Mouse (Mus musculus) gonadal fat pad, adult 2 months (tissue): Measurements from ENCODE around the gene Oxnad1. TPM values are rescaled to one million over a fixed set of nuclear protein-coding genes. Genes with fewer than 3 reads are reported as not detected.
"Not testable (repeated sequence)": the region's sequence is repeated elsewhere in the genome, so short reads cannot be mapped to it uniquely, and the experiment has no call there.

Experiments
- DNase-seq: peaks from one replicate; pipeline ENCODE4 v3.0.0-alpha.2; 2012; ENCODE audit warnings: low read depth
- polyA plus RNA-seq: library from polyadenylated mRNA; depleted of rRNA; stranded (reverse); fragments of >200 nt; gene quantifications from 2 replicates; pipeline ENCODE4 v1.2.3, GENCODE M21; 2012; rRNA removed

Gene Oxnad1
- 25.5 and 36.3 TPM in 2 replicates for polyA plus RNA-seq

DNA sequence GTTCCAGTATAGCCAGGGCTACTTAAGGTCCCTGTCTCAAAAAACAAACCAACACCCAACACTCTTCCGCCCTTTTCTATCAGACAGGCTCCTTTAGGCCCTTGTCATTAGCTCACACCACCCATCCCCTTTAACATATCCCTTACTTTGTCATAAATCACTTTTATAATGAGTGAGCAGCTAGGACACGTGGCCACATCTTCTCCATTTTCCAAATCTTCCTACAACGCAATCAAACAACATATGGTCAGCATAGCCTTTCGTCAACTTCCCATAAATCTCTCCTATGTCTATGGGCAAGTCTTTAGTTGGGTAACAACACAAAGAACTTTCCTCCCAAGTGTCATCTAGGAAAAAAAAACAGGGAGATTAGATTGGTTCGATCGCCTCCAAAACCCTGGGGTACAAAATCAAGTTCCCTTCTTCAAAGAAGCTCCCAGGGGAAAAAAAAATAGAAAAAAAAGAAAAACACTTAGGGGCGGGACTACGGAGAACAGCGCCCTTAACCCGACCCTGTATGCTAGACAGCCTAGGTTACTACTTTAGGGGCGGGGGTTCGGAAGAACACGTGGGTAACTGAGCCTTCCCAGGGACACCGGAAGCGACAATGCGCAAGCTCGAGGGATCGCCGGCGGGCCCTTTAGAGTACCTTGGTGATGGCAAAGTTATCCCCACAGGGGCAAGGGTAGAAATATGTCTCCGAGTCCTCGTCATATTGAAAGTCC, at the start of gene Oxnad1:
Gene Oxnad1 (plus strand): TSS at position 614 of the 725 bp plus-strand sequence.
- DNase-seq, result peak; percentile 52

DNA sequence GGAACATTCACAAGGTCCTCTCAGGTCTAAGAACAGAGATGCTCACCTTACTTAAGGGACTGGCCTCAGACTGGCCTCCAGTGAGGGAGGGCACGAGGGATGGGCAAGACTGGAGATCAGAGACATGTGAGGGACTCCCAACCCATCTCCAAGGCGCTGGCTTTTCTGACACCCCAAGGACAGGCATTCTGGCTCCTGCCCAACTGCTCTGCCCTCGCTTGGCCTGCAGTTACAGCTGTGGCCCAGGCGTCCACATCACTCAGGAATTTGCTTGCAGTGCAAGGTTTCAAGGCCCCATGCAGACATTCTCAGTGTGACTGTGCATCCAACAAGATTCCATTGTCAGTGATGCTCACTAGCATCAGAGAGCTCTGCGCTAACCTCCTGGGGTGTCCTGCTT, 48.7 kb upstream of the Oxnad1 start:
- no peak for DNase-seq

DNA sequence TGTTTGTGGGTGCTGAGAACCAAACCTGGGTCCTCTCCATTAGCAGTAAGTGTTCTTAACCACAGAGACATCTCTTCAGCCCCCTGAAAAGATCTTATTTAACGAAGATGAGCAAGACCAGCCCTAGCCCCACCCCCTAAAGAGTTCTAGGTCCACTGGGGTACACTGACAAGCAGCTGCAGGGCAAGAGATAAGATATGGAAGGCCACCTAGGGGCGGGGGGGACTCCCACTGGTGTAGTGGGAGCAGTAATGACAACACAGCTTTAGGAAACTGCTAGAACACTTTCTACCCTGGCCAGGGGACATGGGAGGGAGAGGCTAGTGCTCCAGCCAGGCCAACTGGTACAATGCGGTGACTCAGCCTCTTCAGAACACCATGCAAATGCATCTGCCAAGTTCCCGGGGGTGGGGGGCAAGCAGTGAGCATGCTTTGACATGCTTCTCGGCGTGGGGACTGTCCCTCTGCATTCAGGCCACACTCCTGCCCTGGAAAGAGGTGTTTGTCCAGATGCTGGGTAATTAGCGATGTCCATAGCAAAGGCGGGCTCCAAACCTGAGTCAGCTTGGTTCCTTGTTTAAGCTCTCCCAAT, 47.4 kb upstream of the Oxnad1 start:
- DNase-seq, result no peak

DNA sequence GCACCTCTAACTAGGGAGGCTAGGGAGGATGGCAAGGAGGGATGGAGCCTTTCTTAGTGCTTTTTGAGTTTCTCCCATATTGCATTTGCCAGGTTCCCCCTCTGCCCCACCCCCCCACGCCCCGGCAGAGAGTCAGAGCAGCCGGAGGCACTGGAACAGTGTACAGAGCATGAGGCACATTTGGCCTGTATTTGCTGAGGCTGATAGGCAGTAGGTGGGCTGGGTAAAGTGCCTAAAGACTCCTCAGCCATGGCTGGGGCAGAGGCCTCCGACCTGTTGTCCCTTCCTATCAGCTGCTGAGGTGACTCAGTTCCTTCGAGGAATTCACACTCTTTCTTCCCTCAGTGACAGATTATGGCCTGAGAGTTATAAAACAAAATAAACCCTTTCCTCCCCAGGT, 43.1 kb upstream of the Oxnad1 start:
- no peak for DNase-seq

DNA sequence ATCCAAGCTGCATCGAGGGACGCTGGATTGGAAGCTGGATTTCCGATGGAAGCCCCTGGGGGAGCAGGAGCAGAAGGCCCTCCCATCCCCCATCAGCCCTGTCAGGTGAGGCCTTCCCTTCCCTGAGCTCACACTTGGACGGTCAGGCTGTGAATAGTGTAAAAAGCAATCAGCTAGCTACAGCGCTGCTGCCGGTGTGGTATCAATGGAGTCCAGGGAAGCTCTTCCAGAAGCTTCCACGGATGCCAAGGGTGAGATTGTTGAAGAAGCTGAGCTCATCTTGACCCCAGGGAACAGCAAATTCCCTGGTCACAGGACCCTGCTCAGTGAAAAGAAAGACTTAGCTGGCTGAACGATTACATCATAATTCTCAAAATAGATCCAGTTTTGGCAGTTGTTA, 38.8 kb upstream of the Oxnad1 start:
- DNase-seq, result no peak

DNA sequence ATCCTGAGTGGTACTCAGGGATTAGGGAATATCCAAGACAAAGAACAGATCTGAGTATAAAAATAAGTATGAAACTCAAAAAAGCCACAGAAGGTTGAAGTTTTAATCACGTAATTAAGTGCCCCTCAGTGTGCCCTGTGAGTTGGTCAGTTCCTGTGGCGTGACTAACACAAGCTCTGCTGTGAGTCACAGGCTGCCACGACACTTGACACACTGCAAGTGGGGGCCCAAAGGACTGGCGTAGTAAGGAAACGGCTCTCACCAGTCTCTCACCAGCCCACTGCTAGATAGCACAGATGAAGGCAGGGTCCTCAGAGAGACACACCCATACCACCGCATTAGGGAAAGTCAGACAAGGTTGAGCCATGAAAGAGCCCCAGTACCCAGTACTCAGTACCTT, 35.0 kb upstream of the Oxnad1 start:
- no peak for DNase-seq

DNA sequence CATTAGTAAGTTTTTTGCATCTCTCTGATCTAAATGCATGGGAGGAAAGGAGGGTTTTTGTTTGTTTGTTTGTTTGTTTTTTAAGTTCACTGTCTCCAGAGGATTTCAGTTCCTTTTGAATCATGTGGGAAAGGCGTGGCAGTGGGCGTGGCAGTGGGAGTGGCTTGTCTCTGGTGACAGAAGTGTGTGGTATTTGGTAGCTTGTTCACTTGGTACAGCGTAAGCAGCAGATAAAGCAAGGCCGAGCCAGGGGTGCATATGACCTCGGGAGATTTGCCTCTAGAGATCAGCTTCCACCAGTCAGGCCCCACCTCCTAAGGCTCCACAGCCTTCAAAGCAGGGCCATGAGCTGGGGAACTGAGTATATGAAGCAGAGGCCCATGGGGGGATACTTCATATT, 31.3 kb upstream of the Oxnad1 start:
- DNase-seq, result no peak

DNA sequence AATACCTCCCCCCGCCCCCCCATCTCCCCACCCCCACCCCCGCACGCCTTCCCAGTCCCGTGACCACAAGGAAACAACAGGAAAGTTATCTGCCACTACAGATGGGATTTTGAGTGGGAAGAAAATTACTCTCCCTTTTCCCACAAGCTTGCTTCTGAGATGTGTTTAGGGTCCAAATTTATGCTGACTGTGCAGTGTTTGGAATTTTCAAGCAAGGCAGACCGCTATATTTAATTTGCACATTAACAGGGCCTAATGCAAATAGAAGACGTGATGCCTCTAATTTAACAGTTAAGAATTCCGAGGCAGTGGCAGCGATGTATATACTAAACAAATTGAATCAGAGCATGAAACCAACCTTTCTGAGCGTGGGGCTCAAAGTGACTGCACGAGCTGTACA, 30.4 kb upstream of the Oxnad1 start:
- no peak for DNase-seq

DNA sequence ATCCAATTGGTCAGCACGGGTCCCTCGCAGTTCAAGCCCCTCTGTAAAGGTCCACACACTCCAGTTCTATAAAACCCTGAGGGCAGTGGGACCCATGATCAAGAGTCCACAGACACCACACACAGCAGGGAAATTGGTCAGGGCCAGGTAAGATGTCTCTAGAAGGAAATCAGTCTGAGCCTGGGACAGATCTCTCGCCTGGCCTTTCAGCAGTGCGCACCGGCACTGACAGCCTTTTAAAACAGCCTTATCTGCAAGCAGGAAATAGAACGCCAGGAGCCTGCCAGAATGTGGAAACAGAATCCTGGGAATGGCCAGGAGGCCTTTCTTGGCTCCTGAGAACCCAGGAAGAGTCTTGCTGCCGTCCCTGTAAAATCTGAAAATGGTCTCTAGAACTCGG, 29.4 kb upstream of the Oxnad1 start:
- DNase-seq, result no peak

DNA sequence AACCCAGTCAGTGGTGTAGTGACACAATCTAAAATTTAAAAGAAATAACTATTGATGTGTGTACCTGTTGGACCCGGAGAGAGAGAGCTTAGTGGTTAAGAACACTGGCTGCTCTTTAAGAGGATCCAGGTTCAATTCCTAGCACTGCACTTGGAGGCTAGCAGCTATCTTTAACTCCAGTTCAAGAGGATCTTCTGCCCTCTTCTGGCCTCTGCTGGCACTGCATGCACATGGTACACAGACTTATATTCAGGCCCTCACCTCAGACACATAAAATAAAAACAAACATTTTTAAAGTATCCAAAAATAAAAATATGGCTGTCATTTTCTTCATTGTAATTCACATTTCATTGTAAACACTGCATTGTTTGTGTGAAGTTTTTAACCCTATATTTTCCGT, 28.5 kb upstream of the Oxnad1 start:
- no peak for DNase-seq

DNA sequence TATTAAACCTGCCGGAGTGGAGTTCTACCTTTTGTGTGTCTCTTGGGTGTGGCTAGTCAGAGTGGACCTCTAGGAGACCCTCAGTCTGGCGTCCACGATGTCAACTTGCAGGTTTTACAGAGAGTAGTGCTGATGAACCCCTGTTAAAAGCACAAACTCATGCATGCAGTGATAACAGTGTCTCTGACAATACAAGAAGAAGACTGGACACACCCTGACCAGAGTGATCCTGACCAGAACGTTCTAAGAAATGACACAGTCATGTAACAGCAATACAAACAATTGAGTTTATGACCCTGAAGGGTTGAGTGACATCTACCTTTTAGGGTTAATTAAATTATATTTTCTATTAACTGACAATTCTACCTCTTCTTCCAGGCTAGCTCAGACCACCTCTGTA, 27.5 kb upstream of the Oxnad1 start:
- DNase-seq, result no peak

DNA sequence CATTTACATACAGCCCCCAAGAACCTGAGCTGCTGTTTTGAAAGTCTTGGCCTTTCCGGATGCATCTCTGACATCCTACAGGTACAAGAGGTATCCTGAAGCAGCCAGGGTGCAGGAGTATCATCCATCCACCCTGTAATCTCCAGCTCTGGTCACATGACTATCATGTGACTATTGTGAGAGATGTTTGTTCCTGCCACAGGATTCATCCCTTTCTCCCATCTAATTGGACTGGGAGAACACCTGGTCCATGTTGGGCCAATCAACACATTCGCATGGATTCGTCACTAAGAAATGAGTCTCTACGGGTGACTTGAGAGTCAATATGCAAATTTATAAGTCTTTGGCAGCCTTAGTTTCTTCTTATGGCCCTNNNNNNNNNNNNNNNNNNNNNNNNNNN, 23.8 kb upstream of the Oxnad1 start:
- no peak for DNase-seq

DNA sequence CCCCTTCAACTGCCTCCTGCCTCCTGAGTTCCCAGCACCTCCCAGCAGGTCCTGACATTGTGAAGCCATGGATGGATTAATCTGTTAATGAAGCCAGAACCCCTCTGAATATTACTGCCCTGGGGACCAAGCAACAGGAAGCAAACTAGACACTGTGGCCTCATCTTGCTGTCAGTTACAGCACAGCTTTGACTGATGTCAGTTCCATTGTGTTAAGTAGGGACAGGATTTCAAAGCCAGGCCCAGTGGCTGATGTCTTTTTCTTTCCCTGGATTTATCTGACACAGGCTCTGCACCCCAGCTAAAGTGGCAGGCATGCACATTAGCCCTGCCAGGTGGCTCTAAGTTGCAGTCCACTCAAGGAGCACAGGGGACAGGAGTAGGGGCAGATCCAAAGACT, 12.4 kb upstream of the Oxnad1 start:
- no peak for DNase-seq

DNA sequence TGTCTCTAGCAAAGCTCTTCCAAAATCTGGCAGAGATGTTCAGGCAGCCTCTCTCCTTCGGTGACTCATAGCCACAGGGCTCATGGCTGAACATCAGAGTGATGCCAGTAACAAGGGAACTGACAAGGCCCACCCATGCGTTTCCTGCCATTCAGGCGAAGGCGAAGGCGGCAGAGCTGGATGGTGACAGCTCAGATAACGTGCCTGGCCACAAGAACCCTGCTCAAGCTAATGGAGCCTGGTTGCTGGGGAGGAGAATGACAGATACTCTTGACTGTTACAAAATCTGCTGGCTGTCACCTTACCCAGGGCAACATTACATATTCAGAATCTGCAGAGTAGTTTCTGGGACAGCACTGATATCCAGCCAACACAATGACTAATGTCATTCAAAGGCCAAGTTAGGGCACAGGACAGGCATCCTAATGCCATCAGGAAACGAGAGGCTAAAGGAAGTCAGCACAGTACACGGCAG, 11.9 kb upstream of the Oxnad1 start:
- DNase-seq, result no peak

DNA sequence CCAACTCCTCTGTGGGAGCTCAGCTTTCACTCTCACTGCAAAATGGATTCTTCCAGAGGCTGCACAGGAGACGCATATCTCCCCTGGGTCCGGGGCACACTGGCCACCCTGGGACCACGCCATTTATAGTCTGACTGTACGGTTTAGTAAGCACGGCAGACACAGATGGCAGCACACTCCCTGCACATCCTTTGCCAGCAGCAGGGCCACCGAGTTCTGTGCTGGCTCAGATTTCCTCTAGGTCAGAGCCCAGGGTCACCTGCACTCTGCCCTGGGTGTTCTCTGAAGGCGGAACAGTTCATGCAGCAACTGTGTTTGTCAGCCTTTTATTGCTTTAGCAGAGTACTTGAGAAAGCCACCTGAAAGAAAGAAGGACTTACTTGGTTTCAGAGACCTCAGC, 11.3 kb upstream of the Oxnad1 start:
- DNase-seq, result no peak

DNA sequence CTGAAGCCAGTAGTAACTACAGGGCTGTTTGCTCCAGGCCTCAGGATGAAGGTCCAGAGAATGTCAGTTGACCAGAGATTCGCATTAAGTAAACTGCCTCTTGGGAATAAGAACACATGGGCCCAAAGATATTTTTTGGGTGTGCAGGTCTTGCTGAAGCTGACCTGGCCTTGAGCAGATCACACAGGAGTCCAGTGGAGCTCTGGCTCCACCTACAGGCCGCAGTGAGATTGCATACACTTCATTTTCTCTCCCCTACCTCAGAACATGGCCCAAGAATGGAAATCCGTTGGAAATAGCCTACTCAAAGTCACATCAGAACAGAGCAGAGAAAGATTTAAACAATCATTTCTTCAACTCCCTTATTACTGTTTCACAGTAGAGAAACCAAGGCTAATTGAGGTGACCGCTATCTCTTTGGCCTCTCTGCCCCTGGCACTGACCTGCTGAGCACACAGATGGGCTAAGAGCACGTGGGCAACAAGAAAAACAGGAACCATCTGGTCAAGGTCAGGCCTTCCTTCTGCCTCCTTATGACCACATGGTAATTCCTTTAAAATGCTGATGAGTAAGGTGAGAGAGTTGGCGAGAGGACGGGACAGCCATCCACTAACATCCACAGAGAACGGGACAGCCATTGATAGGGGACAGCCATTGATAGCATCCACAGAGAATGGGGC, 8.1 kb upstream of the Oxnad1 start:
- DNase-seq, result no peak

DNA sequence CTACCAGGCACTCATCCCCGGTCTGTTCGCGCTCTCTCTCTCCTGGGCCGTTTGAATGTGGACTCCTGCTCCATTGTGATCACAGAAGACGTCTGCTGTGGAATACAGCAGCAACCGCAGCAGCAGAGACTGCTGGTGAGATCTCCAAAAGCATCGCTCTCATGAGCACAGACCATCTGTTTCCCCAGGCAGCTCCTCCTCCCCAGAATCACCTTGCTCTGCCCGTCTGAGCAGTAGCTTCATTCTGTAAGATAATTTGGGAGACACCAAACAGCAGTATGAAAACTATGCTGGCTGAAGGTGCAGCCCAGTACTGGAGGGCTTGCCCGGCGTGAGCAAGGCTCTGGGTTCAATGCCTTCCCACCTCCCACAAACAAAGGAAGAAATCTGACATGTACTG, 4.1 kb upstream of the Oxnad1 start:
- DNase-seq, result no peak

DNA sequence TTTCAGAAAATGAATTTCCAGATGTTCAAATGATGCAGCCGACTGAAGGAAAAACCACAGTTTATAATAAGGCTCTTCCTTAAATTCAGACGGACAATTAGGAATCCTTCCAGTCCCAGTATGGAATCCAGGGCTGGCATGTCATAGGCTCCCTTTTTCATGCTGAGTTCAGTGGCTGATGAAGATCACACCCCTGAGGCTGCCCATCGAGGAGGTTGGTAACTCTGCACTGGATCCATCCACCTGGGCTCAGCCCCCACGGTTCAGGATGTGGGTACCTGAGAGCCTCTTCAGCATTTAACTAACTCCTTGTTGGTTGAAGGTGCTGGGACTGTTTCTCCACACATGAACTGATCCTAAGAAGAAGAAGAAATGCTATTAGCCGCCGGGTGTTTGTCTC, 2.3 kb upstream of the Oxnad1 start:
- DNase-seq, result no peak

DNA sequence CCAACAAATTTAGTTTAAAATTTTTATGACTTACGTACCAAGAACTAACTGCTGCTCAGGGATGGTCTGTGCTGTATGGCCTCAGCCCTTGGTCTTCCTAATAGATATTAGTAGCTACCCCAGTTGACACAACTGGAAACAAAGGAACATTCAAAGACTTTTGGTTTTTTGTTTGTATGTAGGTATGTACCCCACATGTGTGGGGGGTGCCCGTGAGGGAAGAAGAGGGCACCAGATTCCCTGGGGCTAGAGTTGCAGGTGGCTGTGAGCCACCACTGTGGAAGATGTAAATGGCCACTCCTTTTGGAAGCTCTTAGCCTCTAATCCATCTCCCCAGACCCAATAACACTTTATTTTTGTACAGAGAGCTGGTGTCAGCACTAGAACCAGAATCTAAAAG, 1.7 kb upstream of the Oxnad1 start:
- no peak for DNase-seq

DNA sequence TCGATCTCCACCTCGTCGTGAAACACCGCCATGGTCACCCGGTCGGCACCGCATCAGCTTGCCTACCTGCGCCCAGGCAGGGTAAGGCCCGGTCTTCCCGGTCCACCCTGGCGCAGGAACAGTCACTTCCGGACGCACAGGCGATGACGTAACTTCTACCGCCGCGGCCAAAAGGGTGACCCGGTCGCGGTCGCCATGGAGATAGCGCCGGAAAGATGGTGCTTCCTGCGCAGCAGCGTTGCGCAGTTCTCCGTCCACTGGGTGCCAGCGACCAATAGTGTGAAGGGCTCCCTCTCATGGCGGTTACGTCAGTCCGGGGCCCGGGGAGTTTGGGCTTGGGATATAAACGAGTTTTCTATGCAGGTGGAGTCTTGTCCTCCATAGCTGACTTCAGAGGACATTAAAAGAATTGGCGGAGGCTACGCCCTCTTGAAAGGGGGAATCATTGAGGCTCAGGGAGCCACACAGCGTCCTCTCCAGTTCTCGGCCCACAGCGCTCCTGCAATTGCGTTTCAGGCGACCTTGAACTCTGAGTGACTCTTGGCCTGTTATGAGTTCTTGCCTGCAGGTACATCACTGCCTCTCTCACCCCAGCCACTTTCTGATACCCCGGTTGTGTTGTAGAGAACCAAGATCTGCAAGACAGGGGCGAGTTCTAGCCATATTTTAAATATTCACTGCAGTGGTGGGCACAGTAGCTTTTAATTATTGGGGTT, 470 bp downstream of the Oxnad1 start, which contains the start of gene Dph3:
Gene Dph3 (minus strand): TSS at position 244 of the 716 bp plus-strand sequence.
- DNase-seq, result peak; percentile 83

DNA sequence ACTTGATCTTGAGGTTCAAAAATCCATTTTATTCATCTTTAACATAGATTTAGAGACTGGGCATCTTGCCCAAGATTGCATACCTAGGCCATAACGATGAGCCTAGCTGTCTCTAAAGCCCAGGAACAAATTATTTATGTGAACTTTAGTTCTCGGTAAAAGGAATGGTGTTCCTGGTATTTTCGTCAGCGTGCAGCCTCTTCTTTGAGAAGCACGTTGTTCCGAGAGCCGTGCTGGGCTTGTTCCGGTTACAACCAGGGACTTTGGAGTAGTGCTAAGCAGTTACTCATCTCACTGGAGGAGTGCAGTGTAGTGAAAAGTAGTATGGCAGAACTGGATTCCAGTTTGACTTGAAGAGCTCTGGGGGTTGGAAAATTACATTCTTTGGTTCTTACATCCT, 1.1 kb downstream of the Oxnad1 start:
- DNase-seq, result no peak

DNA sequence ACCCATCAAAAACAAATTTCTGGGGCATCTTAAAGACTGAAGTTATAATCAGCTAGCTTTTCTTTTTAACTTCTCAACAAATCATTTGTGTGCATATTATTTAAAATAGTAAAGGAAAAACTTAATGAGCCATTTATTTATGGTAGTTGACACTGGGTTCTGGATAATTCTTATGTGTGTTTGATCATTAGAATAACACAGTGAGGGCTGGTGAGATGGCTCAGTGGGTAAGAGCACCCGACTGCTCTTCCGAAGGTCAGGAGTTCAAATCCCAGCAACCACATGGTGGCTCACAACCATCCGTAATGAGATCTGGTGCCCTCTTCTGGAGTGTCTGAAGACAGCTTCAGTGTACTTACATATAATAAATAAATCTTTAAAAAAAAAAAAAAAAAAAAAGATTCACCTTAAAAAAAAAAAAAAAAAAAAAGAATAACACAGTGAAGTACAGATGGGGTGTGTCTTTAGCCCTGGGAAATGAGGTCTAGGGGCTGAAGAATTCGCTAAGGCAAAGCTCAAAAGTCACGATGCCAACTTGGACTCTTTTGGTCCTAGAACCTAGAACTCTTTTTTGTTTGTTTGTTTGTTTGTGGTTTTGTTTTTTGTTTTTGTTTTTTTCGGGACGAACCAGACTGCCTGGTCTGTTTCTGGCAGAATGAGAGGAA, 2.5 kb downstream of the Oxnad1 start:
- DNase-seq, result not testable (repeated sequence)
